Mouse (Mus musculus) regulatory T cell (primary cell): ENCODE data around the gene Gm4214.
"Not testable (repeated sequence)": the region's sequence is repeated elsewhere in the genome, so short reads cannot be mapped to it uniquely, and the experiment has no call there.

Source experiments
- in situ Hi-C: fragments of 300-600 bp; cut with MboI, MseI; formaldehyde crosslinking; loops from one replicate; pipeline ENCODE4 v1.15.1; 2025; ENCODE audit warnings: high pct_unique_total_duplicates

Gene Gm4214

GRCm38 (mm10) chr7:22984573-22984972, at the start of gene Gm4214:
Gene Gm4214 (minus strand): TSS chr7:22984673.
- in situ Hi-C loops: not testable (repeated sequence)

- in situ Hi-C loops: not testable (repeated sequence)
Observed at GRCm38 (mm10) chr7:23019823-23020222, 35.4 kb upstream of the Gm4214 start, which contains the start of gene Gm4216. Gene Gm4216 (minus strand): TSS chr7:23019923.
